Mouse (Mus musculus): ENCODE measurements around the gene Htr6. TPM values are rescaled to one million over a fixed set of nuclear protein-coding genes. Genes with fewer than 3 reads are reported as not detected.

The Htr6 gene
- total and polyA plus RNA-seq, 2 experiments from 2014 or later: 0.67 to 4.0 TPM

DNA sequence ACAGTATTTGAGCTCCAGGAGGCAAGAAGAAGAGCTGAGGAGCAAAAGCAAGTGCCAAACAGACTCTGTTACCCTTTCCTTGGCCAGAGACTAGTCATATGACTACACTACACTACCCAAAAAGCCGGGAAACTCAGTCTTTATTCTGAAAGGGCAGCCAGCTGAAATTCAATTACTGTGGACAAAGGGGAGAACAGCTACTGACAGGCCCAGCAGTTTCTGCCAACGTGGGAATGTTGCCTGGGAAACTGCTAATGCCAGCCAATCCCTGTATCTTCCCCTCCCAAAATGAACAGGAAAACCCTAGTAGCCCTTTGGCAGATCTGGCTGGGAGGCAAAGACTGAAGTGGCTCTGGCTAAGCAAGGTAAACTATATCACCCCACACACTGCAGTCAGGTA is 51.0 kb downstream of the Htr6 start:
- H3K27ac ChIP-seq (ENCODE audit: low read depth, low read length): peak overlapping the region; percentile 31; the same call in 1 of the 2 replicates
- DNase-seq (peak; percentile 82), ATAC-seq (peak; percentile 95)
- H3K4me2 ChIP-seq (ENCODE audit: low read depth): no peak overlapping the region
- H3K4me1 ChIP-seq (ENCODE audit: insufficient read depth): peaks cover 6% of the 10 kb centered on the region; the same call in 1 of the 2 replicates
- no peaks in the 10 kb centered on the region for H3K9me3 ChIP-seq (ENCODE audit: low read length)
- H3K27me3 ChIP-seq (ENCODE audit: insufficient read depth, low read length): no peaks in the 10 kb centered on the region
- no peak overlapping the region for H3K4me3 ChIP-seq (ENCODE audit: low read depth, low read length)
- H3K36me3 ChIP-seq (ENCODE audit: insufficient read depth): no peaks in the 10 kb centered on the region
- H3K9ac ChIP-seq: no peak overlapping the region
- 2% methylated on average over 2 of the region's 2 CpGs for WGBS
- TF ChIP-seq CTCF (IDR thresholded peaks at IDR 0.05; ENCODE audit: low read depth): no peak

DNA sequence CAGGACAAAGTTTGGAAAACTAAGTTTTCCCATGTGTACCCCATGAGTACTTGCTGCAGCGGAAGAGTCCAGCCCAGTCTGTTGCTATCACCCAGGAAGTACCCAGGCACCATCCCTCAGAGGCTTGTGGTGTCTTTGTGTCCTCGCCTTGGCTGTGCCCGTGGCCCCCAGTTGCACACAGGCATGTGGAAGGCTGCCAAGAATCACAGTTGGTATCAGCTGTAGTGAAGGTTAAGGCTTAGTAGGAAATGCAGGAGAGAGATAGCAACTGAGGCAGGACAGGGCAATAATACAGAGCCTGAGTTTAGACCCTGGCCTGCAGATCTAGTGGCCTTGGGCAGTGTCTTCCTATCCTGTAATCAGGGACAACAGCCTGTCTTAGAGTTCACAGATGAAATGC is 55.0 kb downstream of the Htr6 start:
- 49% methylated on average over 3 of the region's 3 CpGs for WGBS
- no peak for TF ChIP-seq CTCF (IDR thresholded peaks at IDR 0.05; ENCODE audit: low read depth)
- Histone ChIP-seq H3K9ac (no peak overlapping the region), H3K4me3 (ENCODE audit: low read depth, low read length) (no peak overlapping the region), H3K4me1 (ENCODE audit: insufficient read depth) (peaks cover 6% of the 10 kb centered on the region; the same call in 1 of the 2 replicates), H3K36me3 (ENCODE audit: insufficient read depth) (no peaks in the 10 kb centered on the region), H3K9me3 (ENCODE audit: low read length) (no peaks in the 10 kb centered on the region), H3K4me2 (ENCODE audit: low read depth) (no peak overlapping the region), H3K27me3 (ENCODE audit: insufficient read depth, low read length) (no peaks in the 10 kb centered on the region), H3K27ac (ENCODE audit: low read depth, low read length) (no peak overlapping the region)
- ATAC-seq (no peak), DNase-seq (no peak)

DNA sequence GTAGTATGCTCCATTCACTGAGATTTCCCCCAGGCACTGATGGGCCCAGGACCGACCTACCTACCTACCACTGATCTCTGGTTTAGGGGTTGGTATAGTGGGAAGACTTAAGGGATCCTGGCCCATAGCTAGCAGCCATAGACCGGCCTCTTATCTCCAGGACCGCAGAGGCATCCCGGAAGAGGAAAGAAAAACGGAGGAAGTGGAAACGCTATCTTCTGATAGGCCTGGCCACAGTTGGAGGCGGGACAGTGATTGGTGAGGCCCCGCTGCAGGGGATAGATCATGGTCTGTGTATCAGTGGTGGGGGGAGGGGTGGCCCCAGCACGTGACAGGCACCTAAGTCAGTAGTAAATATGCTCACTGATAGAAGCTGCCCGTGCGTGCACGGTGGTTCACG is 56.0 kb downstream of the Htr6 start:
- Histone ChIP-seq H3K9me3 (ENCODE audit: low read length) (no peaks in the 10 kb centered on the region), H3K27ac (ENCODE audit: low read depth, low read length) (no peak overlapping the region), H3K4me3 (ENCODE audit: low read depth, low read length) (no peak overlapping the region), H3K4me2 (ENCODE audit: low read depth) (no peak overlapping the region), H3K9ac (no peak overlapping the region), H3K4me1 (ENCODE audit: insufficient read depth) (peaks cover 5% of the 10 kb centered on the region; the same call in 1 of the 2 replicates), H3K36me3 (ENCODE audit: insufficient read depth) (no peaks in the 10 kb centered on the region), H3K27me3 (ENCODE audit: insufficient read depth, low read length) (no peaks in the 10 kb centered on the region)
- ATAC-seq (no peak), DNase-seq (no peak)
- WGBS: 76% methylated on average over 13 of the region's 13 CpGs
- no peak for TF ChIP-seq CTCF (IDR thresholded peaks at IDR 0.05; ENCODE audit: low read depth)

DNA sequence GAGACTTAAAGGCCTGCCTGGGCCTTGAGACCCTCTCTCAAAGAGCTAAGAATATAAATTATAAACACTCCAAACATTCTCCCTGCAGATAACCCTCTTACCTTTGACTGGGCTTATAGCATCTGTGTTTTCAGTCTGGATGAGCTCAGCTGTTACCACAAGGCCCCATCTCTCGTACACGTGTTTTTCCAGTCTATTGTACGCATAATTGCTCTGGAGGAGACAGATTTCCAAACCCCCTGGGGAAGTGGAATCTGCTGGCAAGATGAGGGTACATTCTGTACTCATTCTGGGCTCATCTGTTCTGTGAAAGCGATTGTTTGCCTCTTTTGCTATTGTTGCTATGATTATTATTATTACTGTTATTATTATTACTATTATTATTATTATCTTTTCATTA is 56.4 kb downstream of the Htr6 start:
- H3K4me2 ChIP-seq (ENCODE audit: low read depth): no peak overlapping the region
- H3K9ac ChIP-seq: no peak overlapping the region
- 39% methylated on average over 4 of the region's 4 CpGs for WGBS
- no peaks in the 10 kb centered on the region for H3K36me3 ChIP-seq (ENCODE audit: insufficient read depth)
- no peak overlapping the region for H3K4me3 ChIP-seq (ENCODE audit: low read depth, low read length)
- ATAC-seq: peak; percentile 56; the same call in 1 of the 2 replicates
- H3K4me1 ChIP-seq (ENCODE audit: insufficient read depth): peaks cover under 1% of the 10 kb centered on the region; the same call in 1 of the 2 replicates
- H3K27ac ChIP-seq (ENCODE audit: low read depth, low read length): no peak overlapping the region
- no peak for TF ChIP-seq CTCF (IDR thresholded peaks at IDR 0.05; ENCODE audit: low read depth)
- no peaks in the 10 kb centered on the region for H3K9me3 ChIP-seq (ENCODE audit: low read length)
- peak; percentile 33 for DNase-seq
- no peaks in the 10 kb centered on the region for H3K27me3 ChIP-seq (ENCODE audit: insufficient read depth, low read length)

DNA sequence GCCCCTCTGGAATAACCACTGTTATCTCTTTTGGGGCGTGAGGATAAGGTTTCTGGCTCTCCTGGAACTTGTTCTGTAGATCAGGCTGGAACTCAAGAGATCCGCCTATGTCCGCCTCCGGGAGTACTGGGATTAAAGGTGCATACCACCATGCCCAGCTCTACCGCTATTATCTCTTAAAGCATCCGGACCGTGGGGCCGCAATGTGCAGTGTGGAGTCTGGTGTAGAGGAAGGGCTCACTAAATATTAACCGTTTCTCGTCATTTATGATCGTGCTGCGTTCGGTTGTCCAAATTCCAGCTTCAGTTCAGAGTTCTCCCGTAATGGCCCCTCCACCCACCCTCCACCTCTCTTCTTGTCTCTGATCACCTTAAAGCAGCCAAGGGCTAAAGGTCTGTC is 57.0 kb downstream of the Htr6 start:
- Histone ChIP-seq H3K4me1 (ENCODE audit: insufficient read depth) (no peaks in the 10 kb centered on the region), H3K4me2 (ENCODE audit: low read depth) (no peak overlapping the region), H3K9ac (no peak overlapping the region), H3K27ac (ENCODE audit: low read depth, low read length) (no peak overlapping the region), H3K9me3 (ENCODE audit: low read length) (no peaks in the 10 kb centered on the region), H3K4me3 (ENCODE audit: low read depth, low read length) (no peak overlapping the region), H3K27me3 (ENCODE audit: insufficient read depth, low read length) (no peaks in the 10 kb centered on the region), H3K36me3 (ENCODE audit: insufficient read depth) (no peaks in the 10 kb centered on the region)
- TF ChIP-seq CTCF (IDR thresholded peaks at IDR 0.05; ENCODE audit: low read depth): no peak
- ATAC-seq (no peak), DNase-seq (no peak)
- WGBS: 90% methylated on average over 14 of the region's 14 CpGs

DNA sequence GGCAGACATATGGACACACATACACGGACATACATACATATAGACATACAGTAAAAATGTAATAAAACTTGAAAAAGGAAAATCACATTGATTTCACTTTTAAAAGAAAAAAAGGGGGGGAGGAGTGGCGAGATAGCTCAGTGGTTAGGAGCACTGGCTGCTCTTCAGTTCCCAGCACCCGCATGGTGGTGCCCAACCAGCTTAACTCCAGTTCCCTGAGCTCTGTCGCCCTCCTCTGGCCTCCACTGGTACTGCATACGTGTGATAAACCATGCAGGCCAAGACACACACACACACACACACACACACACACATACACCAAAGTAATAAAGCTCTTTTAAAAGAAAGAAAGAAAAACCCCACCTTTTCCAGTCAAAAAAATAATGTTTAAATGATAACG is 60.6 kb downstream of the Htr6 start:
- DNase-seq: no peak
- WGBS: 90% methylated on average over 6 of the region's 6 CpGs
- no peak overlapping the region for H3K4me3 ChIP-seq (ENCODE audit: low read depth, low read length)
- H3K36me3 ChIP-seq (ENCODE audit: insufficient read depth): no peaks in the 10 kb centered on the region
- no peaks in the 10 kb centered on the region for H3K27me3 ChIP-seq (ENCODE audit: insufficient read depth, low read length)
- no peak overlapping the region for H3K9ac ChIP-seq
- TF ChIP-seq CTCF (IDR thresholded peaks at IDR 0.05; ENCODE audit: low read depth): peak; percentile 54
- no peak overlapping the region for H3K27ac ChIP-seq (ENCODE audit: low read depth, low read length)
- H3K9me3 ChIP-seq (ENCODE audit: low read length): no peaks in the 10 kb centered on the region
- ATAC-seq: no peak
- H3K4me2 ChIP-seq (ENCODE audit: low read depth): no peak overlapping the region
- H3K4me1 ChIP-seq (ENCODE audit: insufficient read depth): no peaks in the 10 kb centered on the region

DNA sequence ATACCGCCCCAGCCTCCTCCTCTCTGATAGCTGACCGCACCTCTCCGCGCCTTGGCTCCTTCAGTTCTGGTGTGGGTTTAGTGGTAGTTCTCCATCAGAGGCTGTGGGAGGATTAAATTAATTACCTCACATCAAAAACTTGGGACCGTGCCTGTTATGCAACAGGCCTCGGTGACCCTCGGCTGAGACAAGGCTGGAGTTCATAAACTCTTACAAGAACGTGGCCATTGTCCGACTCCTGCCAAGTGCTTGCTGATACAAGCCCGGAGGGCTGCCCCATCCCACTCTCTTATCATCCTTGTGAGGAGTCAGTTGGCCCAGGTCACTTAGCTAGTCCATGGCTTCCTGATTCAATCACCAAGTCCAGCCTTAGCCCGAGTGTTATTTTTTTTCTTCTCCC is 62.1 kb downstream of the Htr6 start:
- no peak for TF ChIP-seq CTCF (IDR thresholded peaks at IDR 0.05; ENCODE audit: low read depth)
- 85% methylated on average over 11 of the region's 11 CpGs for WGBS
- H3K4me3 ChIP-seq (ENCODE audit: low read depth, low read length): no peak overlapping the region
- no peak overlapping the region for H3K9ac ChIP-seq
- H3K36me3 ChIP-seq (ENCODE audit: insufficient read depth): no peaks in the 10 kb centered on the region
- no peaks in the 10 kb centered on the region for H3K27me3 ChIP-seq (ENCODE audit: insufficient read depth, low read length)
- H3K27ac ChIP-seq (ENCODE audit: low read depth, low read length): no peak overlapping the region
- H3K4me2 ChIP-seq (ENCODE audit: low read depth): no peak overlapping the region
- no peaks in the 10 kb centered on the region for H3K4me1 ChIP-seq (ENCODE audit: insufficient read depth)
- DNase-seq (no peak), ATAC-seq (no peak)
- no peaks in the 10 kb centered on the region for H3K9me3 ChIP-seq (ENCODE audit: low read length)

All from forebrain, postnatal 0 days (tissue).